Mouse (Mus musculus): ENCODE measurements around the gene Acp7.

GRCm38 (mm10) chr7:28598951-28599350, 32.2 kb downstream of the Acp7 start:
- no peak for TF ChIP-seq CTCF (IDR thresholded peaks at IDR 0.05; ENCODE audit: low read depth)
- no peak for TF ChIP-seq EP300 (IDR thresholded peaks at IDR 0.05; ENCODE audit: low read depth)

Measured in heart, postnatal 0 days (tissue).